10 mouse cellular contexts compared by ENCODE assay signal in genomic region chr2:5519221-5519669, GRCm38 (mm10).
DNase-seq lines count a peak whose midpoint lies in the region; ATAC-seq lines count a peak whose summit lies in the region.
"Had no signal": no experiment of that assay in that cellular context is flagged by ENCODE, and none has a peak within 500 bp of the region (broad histone marks: within the 10 kb centered on the region; RNA-seq: fewer than 3 reads in every experiment).

No protein-coding gene starts in this region.

- no peak overlapping the region for H3K4me2 ChIP-seq in embryonic facial prominence, embryonic 11.5 days (ENCODE audit: low read depth, low read length)
- H3K4me2 ChIP-seq in midbrain, embryonic 13.5 days (replicated peaks), result no peak overlapping the region
- no peak overlapping the region for H3K4me2 ChIP-seq in heart, embryonic 16.5 days (ENCODE audit: low read depth, low read length)
- H3K4me2 ChIP-seq in liver, embryonic 11.5 days, result no peak overlapping the region
- H3K4me2 ChIP-seq: liver, embryonic 15.5 days had no signal

- WGBS in embryonic facial prominence, embryonic 11.5 days, result 64% methylated on average over 8 of the region's 8 CpGs
- WGBS in embryonic facial prominence, embryonic 10.5 days, result 67% methylated on average over 8 of the region's 8 CpGs
- WGBS in midbrain, embryonic 10.5 days, result 67% methylated on average over 8 of the region's 8 CpGs
- WGBS in midbrain, embryonic 13.5 days, result 57% methylated on average over 8 of the region's 8 CpGs
- 39% methylated on average over 8 of the region's 8 CpGs for WGBS in heart, embryonic 16.5 days
- WGBS in liver, embryonic 11.5 days, result 70% methylated on average over 8 of the region's 8 CpGs

- H3K9me3 ChIP-seq in embryonic facial prominence, embryonic 11.5 days (replicated peaks; ENCODE audit: control insufficient read depth, low read length), result no peaks in the 10 kb centered on the region; the same call in 1 of the 2 replicates
- no peaks in the 10 kb centered on the region for H3K9me3 ChIP-seq in embryonic facial prominence, embryonic 10.5 days
- H3K9me3 ChIP-seq in midbrain, embryonic 10.5 days (replicated peaks), result no peaks in the 10 kb centered on the region
- no peaks in the 10 kb centered on the region for H3K9me3 ChIP-seq in midbrain, embryonic 13.5 days
- H3K9me3 ChIP-seq in heart, embryonic 16.5 days (replicated peaks; ENCODE audit: control insufficient read depth, low read length), result no peaks in the 10 kb centered on the region
- 0 out of 2 replicates have a peak, but pooled peaks cover 1% of the 10 kb centered on the region for H3K9me3 ChIP-seq in liver, embryonic 11.5 days (ENCODE audit: control insufficient read depth, low read length)
- H3K9me3 ChIP-seq: liver, embryonic 15.5 days had no signal

- H3K4me1 ChIP-seq in embryonic facial prominence, embryonic 11.5 days (ENCODE audit: control insufficient read depth, insufficient read depth, low read length), result no peaks in the 10 kb centered on the region
- H3K4me1 ChIP-seq in embryonic facial prominence, embryonic 10.5 days, result peaks cover 3% of the 10 kb centered on the region; the same call in 1 of the 2 replicates
- H3K4me1 ChIP-seq in midbrain, embryonic 10.5 days, result peaks cover 6% of the 10 kb centered on the region
- peaks cover 3% of the 10 kb centered on the region; the same call in 1 of the 2 replicates for H3K4me1 ChIP-seq in midbrain, embryonic 13.5 days (replicated peaks)
- H3K4me1 ChIP-seq in heart, embryonic 16.5 days (ENCODE audit: control insufficient read depth, insufficient read depth, low read length), result peaks cover 18% of the 10 kb centered on the region
- H3K4me1 ChIP-seq in liver, embryonic 11.5 days (replicated peaks; ENCODE audit: control insufficient read depth, insufficient read depth, low read length), result no peaks in the 10 kb centered on the region
- H3K4me1 ChIP-seq: liver, embryonic 15.5 days had no signal

- no peaks in the 10 kb centered on the region for H3K27me3 ChIP-seq in embryonic facial prominence, embryonic 11.5 days (ENCODE audit: control insufficient read depth, insufficient read depth, low read length)
- H3K27me3 ChIP-seq in embryonic facial prominence, embryonic 10.5 days (replicated peaks; ENCODE audit: low read depth, poor library complexity, severe bottlenecking), result no peaks in the 10 kb centered on the region
- H3K27me3 ChIP-seq in midbrain, embryonic 10.5 days (ENCODE audit: low read depth, poor library complexity, severe bottlenecking), result no peaks in the 10 kb centered on the region
- no peaks in the 10 kb centered on the region for H3K27me3 ChIP-seq in midbrain, embryonic 13.5 days
- H3K27me3 ChIP-seq in heart, embryonic 16.5 days (ENCODE audit: control insufficient read depth, insufficient read depth, low read length), result no peaks in the 10 kb centered on the region
- H3K27me3 ChIP-seq in liver, embryonic 11.5 days (replicated peaks; ENCODE audit: control insufficient read depth, insufficient read depth, low read length), result no peaks in the 10 kb centered on the region
- H3K27me3 ChIP-seq: liver, embryonic 15.5 days had no signal

- DNase-seq in embryonic facial prominence, embryonic 11.5 days (ENCODE audit: low spot score), result peak; percentile 11
- DNase-seq in embryonic facial prominence, embryonic 10.5 days (ENCODE audit: low spot score), result no peak
- DNase-seq in midbrain, embryonic 10.5 days (ENCODE audit: low spot score), result peak; percentile 11
- DNase-seq in lung, postnatal 4 days, result peak; percentile 45 to 77
- DNase-seq in liver, embryonic 11.5 days (ENCODE audit: low spot score), result no peak
- no peak for DNase-seq in adrenal gland, postnatal 25 days

- H3K27ac ChIP-seq in embryonic facial prominence, embryonic 11.5 days (replicated peaks; ENCODE audit: low read depth, low read length), result no peak overlapping the region
- H3K27ac ChIP-seq in embryonic facial prominence, embryonic 10.5 days (replicated peaks), result no peak overlapping the region
- 0 out of 2 replicates have a peak overlapping the region, but pooled peaks have one; percentile 28 for H3K27ac ChIP-seq in midbrain, embryonic 10.5 days (replicated peaks)
- H3K27ac ChIP-seq in midbrain, embryonic 13.5 days, result no peak overlapping the region
- peak overlapping the region; percentile 41 for H3K27ac ChIP-seq in heart, embryonic 16.5 days (ENCODE audit: low read length)
- no peak overlapping the region for H3K27ac ChIP-seq in liver, embryonic 11.5 days (ENCODE audit: low read depth, low read length)
- H3K27ac ChIP-seq: liver, embryonic 15.5 days had no signal

- no peaks in the 10 kb centered on the region for H3K36me3 ChIP-seq in embryonic facial prominence, embryonic 11.5 days (replicated peaks; ENCODE audit: control insufficient read depth, insufficient read depth, low read depth, low read length)
- no peaks in the 10 kb centered on the region for H3K36me3 ChIP-seq in embryonic facial prominence, embryonic 10.5 days (replicated peaks)
- H3K36me3 ChIP-seq in midbrain, embryonic 10.5 days, result no peaks in the 10 kb centered on the region
- H3K36me3 ChIP-seq in midbrain, embryonic 13.5 days, result no peaks in the 10 kb centered on the region
- H3K36me3 ChIP-seq in heart, embryonic 16.5 days (ENCODE audit: control insufficient read depth, insufficient read depth), result no peaks in the 10 kb centered on the region
- no peaks in the 10 kb centered on the region for H3K36me3 ChIP-seq in liver, embryonic 11.5 days (ENCODE audit: control insufficient read depth, insufficient read depth, low read length)
- H3K36me3 ChIP-seq: liver, embryonic 15.5 days had no signal

- no peak overlapping the region for H3K4me3 ChIP-seq in embryonic facial prominence, embryonic 11.5 days (ENCODE audit: low read depth, low read length)
- H3K4me3 ChIP-seq in embryonic facial prominence, embryonic 10.5 days, result no peak overlapping the region
- H3K4me3 ChIP-seq in midbrain, embryonic 10.5 days, result no peak overlapping the region
- no peak overlapping the region for H3K4me3 ChIP-seq in midbrain, embryonic 13.5 days (replicated peaks)
- no peak overlapping the region for H3K4me3 ChIP-seq in heart, embryonic 16.5 days (ENCODE audit: low read length)
- no peak overlapping the region for H3K4me3 ChIP-seq in liver, embryonic 11.5 days (ENCODE audit: low read depth, low read length)
- H3K4me3 ChIP-seq: liver, embryonic 15.5 days had no signal

- H3K9ac ChIP-seq in embryonic facial prominence, embryonic 11.5 days (replicated peaks; ENCODE audit: low read length), result no peak overlapping the region
- no peak overlapping the region for H3K9ac ChIP-seq in midbrain, embryonic 13.5 days (replicated peaks)
- no peak overlapping the region for H3K9ac ChIP-seq in heart, embryonic 16.5 days (ENCODE audit: low read length)
- no peak overlapping the region for H3K9ac ChIP-seq in liver, embryonic 11.5 days (ENCODE audit: low read depth, low read length)
- H3K9ac ChIP-seq: liver, embryonic 15.5 days had no signal

- ATAC-seq in embryonic facial prominence, embryonic 11.5 days (replicated peaks; ENCODE audit: insufficient number of reproducible peaks, low FRiP score, low TSS enrichment, low read depth), result no peak
- no peak for ATAC-seq in midbrain, embryonic 13.5 days
- ATAC-seq in heart, embryonic 16.5 days (replicated peaks; ENCODE audit: extremely low read depth, insufficient read depth, low FRiP score), result peak; percentile 60
- no peak for ATAC-seq in liver, embryonic 11.5 days (replicated peaks; ENCODE audit: low FRiP score)
- ATAC-seq: intestine, embryonic 16.5 days had no signal

Comparison
In these comparisons a context has a peak if more than half of its experiments do, and no peak if none do; other contexts are left out.
1. DNase-seq: peak in embryonic facial prominence, embryonic 11.5 days (single experiment), midbrain, embryonic 10.5 days (single experiment) and lung, postnatal 4 days (2 of 2); none in embryonic facial prominence, embryonic 10.5 days (single experiment), liver, embryonic 11.5 days (single experiment) and adrenal gland, postnatal 25 days (single experiment).
2. H3K27ac ChIP-seq: peak in midbrain, embryonic 10.5 days (single experiment) and heart, embryonic 16.5 days (single experiment); none in embryonic facial prominence, embryonic 11.5 days (single experiment), embryonic facial prominence, embryonic 10.5 days (single experiment), midbrain, embryonic 13.5 days (single experiment) and liver, embryonic 11.5 days (single experiment).